Mouse (Mus musculus) adipocyte (in vitro differentiated cells): Measurements from ENCODE around the gene Dchs1.

Source experiments
- DNase-seq: peaks from one replicate; pipeline ENCODE4 v3.0.0-alpha.2; 2016; ENCODE audit warnings: low spot score

The Dchs1 gene

GRCm38 (mm10) chr7:105787285-105788140, at the start of gene Dchs1:
Gene Dchs1 (minus strand): TSS chr7:105787654.
- DNase-seq: no peak

GRCm38 (mm10) chr7:105824281-105824680, 36.8 kb upstream of the Dchs1 start:
- no peak for DNase-seq

- peak; percentile 61 for DNase-seq
These were observed 31.0 kb upstream of the Dchs1 start for GRCm38 (mm10) chr7:105818483-105818882.

GRCm38 (mm10) chr7:105816736-105817135, 29.3 kb upstream of the Dchs1 start:
- no peak for DNase-seq

- no peak for DNase-seq
These were observed 25.9 kb upstream of the Dchs1 start for GRCm38 (mm10) chr7:105813326-105813725.

- no peak for DNase-seq
These were observed 25.1 kb upstream of the Dchs1 start for GRCm38 (mm10) chr7:105812566-105812965.

GRCm38 (mm10) chr7:105811516-105811915, 24.1 kb upstream of the Dchs1 start:
- no peak for DNase-seq

GRCm38 (mm10) chr7:105810877-105811489, 23.5 kb upstream of the Dchs1 start, which contains the start of gene Mrpl17:
Gene Mrpl17 (minus strand): TSS chr7:105811099.
- DNase-seq: peak; percentile 98

- no peak for DNase-seq
These were observed 22.9 kb upstream of the Dchs1 start for GRCm38 (mm10) chr7:105810280-105810876.

GRCm38 (mm10) chr7:105809836-105810235, 22.4 kb upstream of the Dchs1 start:
- no peak for DNase-seq

GRCm38 (mm10) chr7:105808385-105808784, 20.9 kb upstream of the Dchs1 start:
- no peak for DNase-seq

GRCm38 (mm10) chr7:105806716-105807115, 19.3 kb upstream of the Dchs1 start:
- peak; percentile 32 for DNase-seq

- DNase-seq: no peak
These were observed 18.7 kb upstream of the Dchs1 start for GRCm38 (mm10) chr7:105806125-105806524.

- no peak for DNase-seq
These were observed 16.0 kb upstream of the Dchs1 start for GRCm38 (mm10) chr7:105803428-105803827.

- no peak for DNase-seq
These were observed 15.3 kb upstream of the Dchs1 start for GRCm38 (mm10) chr7:105802771-105803170.

GRCm38 (mm10) chr7:105802312-105802711, 14.9 kb upstream of the Dchs1 start:
- DNase-seq: no peak

- no peak for DNase-seq
These were observed 9.5 kb upstream of the Dchs1 start for GRCm38 (mm10) chr7:105796972-105797371.

- DNase-seq: no peak
These were observed 8.4 kb upstream of the Dchs1 start for GRCm38 (mm10) chr7:105795759-105796366.

- DNase-seq: no peak
These were observed 6.2 kb upstream of the Dchs1 start for GRCm38 (mm10) chr7:105793701-105794100.

- no peak for DNase-seq
These were observed 3.7 kb upstream of the Dchs1 start for GRCm38 (mm10) chr7:105791147-105791546.

- DNase-seq: no peak
These were observed 759 bp downstream of the Dchs1 start for GRCm38 (mm10) chr7:105786506-105787284.

- no peak for DNase-seq
These were observed 2.9 kb downstream of the Dchs1 start for GRCm38 (mm10) chr7:105784556-105784955.
